Mouse (Mus musculus) cerebellum, adult 11-12 months (tissue): ENCODE data around the gene Atg5.

Experiments used
- DNase-seq: peaks from one replicate; pipeline ENCODE4 v3.0.0; 2022

The Atg5 gene

GRCm38 (mm10) chr10:44355216-44355615 lies 87.1 kb downstream of the Atg5 start:
- no peak for DNase-seq

GRCm38 (mm10) chr10:44356625-44357024 lies 88.5 kb downstream of the Atg5 start:
- DNase-seq = no peak

- DNase-seq = no peak
These were observed 89.2 kb downstream of the Atg5 start for GRCm38 (mm10) chr10:44357316-44357715.

- DNase-seq = no peak
These were observed 90.7 kb downstream of the Atg5 start for GRCm38 (mm10) chr10:44358816-44359215.

GRCm38 (mm10) chr10:44360632-44361031 lies 92.5 kb downstream of the Atg5 start:
- DNase-seq = no peak

GRCm38 (mm10) chr10:44362435-44362834 lies 94.3 kb downstream of the Atg5 start:
- no peak for DNase-seq

GRCm38 (mm10) chr10:44362846-44363245 lies 94.7 kb downstream of the Atg5 start:
- peak; percentile 28 for DNase-seq

GRCm38 (mm10) chr10:44366186-44366585 lies 98.0 kb downstream of the Atg5 start:
- DNase-seq = no peak

GRCm38 (mm10) chr10:44367043-44367442 lies 98.9 kb downstream of the Atg5 start:
- no peak for DNase-seq

GRCm38 (mm10) chr10:44368596-44368995 lies 100.4 kb downstream of the Atg5 start:
- DNase-seq = no peak

GRCm38 (mm10) chr10:44370666-44371065 lies 102.5 kb downstream of the Atg5 start:
- DNase-seq = no peak

GRCm38 (mm10) chr10:44372210-44372609 lies 104.1 kb downstream of the Atg5 start:
- no peak for DNase-seq

GRCm38 (mm10) chr10:44374678-44375077 lies 106.5 kb downstream of the Atg5 start:
- DNase-seq = no peak

- DNase-seq = no peak
These were observed 107.3 kb downstream of the Atg5 start for GRCm38 (mm10) chr10:44375501-44375900.

GRCm38 (mm10) chr10:44377821-44378220 lies 109.7 kb downstream of the Atg5 start:
- no peak for DNase-seq

- no peak for DNase-seq
These were observed 110.2 kb downstream of the Atg5 start for GRCm38 (mm10) chr10:44378403-44378802.

GRCm38 (mm10) chr10:44380476-44381208 lies 112.5 kb downstream of the Atg5 start:
- no peak for DNase-seq

- peak; percentile 87 for DNase-seq
These were observed 113.2 kb downstream of the Atg5 start for GRCm38 (mm10) chr10:44381397-44381796.

- no peak for DNase-seq
These were observed 113.8 kb downstream of the Atg5 start for GRCm38 (mm10) chr10:44381948-44382347.

- no peak for DNase-seq
These were observed 115.1 kb downstream of the Atg5 start for GRCm38 (mm10) chr10:44383213-44383612.

GRCm38 (mm10) chr10:44385227-44385626 lies 117.1 kb downstream of the Atg5 start:
- DNase-seq = no peak

- DNase-seq = no peak
These were observed 120.6 kb downstream of the Atg5 start for GRCm38 (mm10) chr10:44388706-44389233.

- DNase-seq = no peak
These were observed 122.1 kb downstream of the Atg5 start for GRCm38 (mm10) chr10:44390286-44390685.

GRCm38 (mm10) chr10:44391509-44392290 lies 123.5 kb downstream of the Atg5 start:
- no peak for DNase-seq
